Mouse (Mus musculus) kidney, postnatal 0 days (tissue): ENCODE results near the gene Eps15l1. TPM values are rescaled to one million over a fixed set of nuclear protein-coding genes. Genes with fewer than 3 reads are reported as not detected.

Experiments used
- ATAC-seq: fragments of 200-750 bp; cut with Nextera tagmentation; replicated peaks from 2 replicates; pipeline ENCODE4 v1.8.0; 2017; ENCODE audit warnings: low read depth, moderate number of reproducible peaks, moderate TSS enrichment, moderate library complexity; ENCODE audit not compliant: low FRiP score
- DNase-seq: peaks from one replicate; pipeline ENCODE4 v3.0.0-alpha.2; 2016; ENCODE audit warnings: low spot score
- H3K27ac ChIP-seq: fragments of 300-500 bp; sonication (generic); 2 replicates; pipeline ENCODE4 v1.5.1; 2014; ENCODE audit warnings: mild to moderate bottlenecking
- H3K27me3 ChIP-seq: fragments of 300-500 bp; sonication (generic); 2 replicates; pipeline ENCODE4 v1.6.1; 2014; ENCODE audit warnings: low read length, mixed read lengths; ENCODE audit not compliant: insufficient read depth
- H3K36me3 ChIP-seq: fragments of 300-500 bp; sonication (generic); 2 replicates; pipeline ENCODE4 v1.6.1; 2014; ENCODE audit warnings: low read length, mixed read lengths; ENCODE audit not compliant: insufficient read depth
- H3K4me1 ChIP-seq: fragments of 300-500 bp; sonication (generic); replicated peaks from 2 replicates; pipeline ENCODE4 v1.6.1; 2014; ENCODE audit warnings: antibody characterized with exemption, low read length, mixed read lengths; ENCODE audit not compliant: insufficient read depth
- H3K4me2 ChIP-seq: fragments of 300-500 bp; sonication (generic); 2 replicates; pipeline ENCODE4 v1.6.1; 2014; ENCODE audit warnings: mild to moderate bottlenecking, low read length, moderate library complexity, mixed read lengths
- H3K4me3 ChIP-seq: fragments of 300-500 bp; sonication (generic); replicated peaks from 2 replicates; pipeline ENCODE4 v1.5.1; 2014; ENCODE audit warnings: low read depth, low read length
- H3K9ac ChIP-seq: fragments of 300-500 bp; sonication (generic); 2 replicates; pipeline ENCODE4 v1.6.1; 2014; ENCODE audit warnings: low read depth, low read length
- H3K9me3 ChIP-seq: fragments of 300-500 bp; sonication (generic); replicated peaks from 2 replicates; pipeline ENCODE4 v1.6.1; 2016; ENCODE audit warnings: low read length, inconsistent platforms, mixed read lengths
- CTCF ChIP-seq: IDR thresholded peaks from 2 replicates; pipeline ENCODE4 v1.5.1; 2016; ENCODE audit warnings: antibody characterized with exemption, low read depth, mild to moderate bottlenecking, moderate library complexity
- WGBS: fragments of 180-500 bp; shearing (Covaris S2); extraction: QIAGEN DNeasy Blood & Tissue Kit; methylation state at CpG from one replicate; pipeline ENCODE4 v1.1.7; 2014; 5-methylcytosine and 5-hydroxymethylcytosine counted together
- polyA plus RNA-seq: library from polyadenylated mRNA; unstranded; fragments of >200 nt; fragmentation: Nextera tagmentation; extraction: Ambion mirVana; gene quantifications from 2 replicates; pipeline ENCODE4 v1.2.1, GENCODE M21; 2015

The Eps15l1 gene
- polyA plus RNA-seq, 1 experiment from 2014 or later: 32.5 TPM

DNA sequence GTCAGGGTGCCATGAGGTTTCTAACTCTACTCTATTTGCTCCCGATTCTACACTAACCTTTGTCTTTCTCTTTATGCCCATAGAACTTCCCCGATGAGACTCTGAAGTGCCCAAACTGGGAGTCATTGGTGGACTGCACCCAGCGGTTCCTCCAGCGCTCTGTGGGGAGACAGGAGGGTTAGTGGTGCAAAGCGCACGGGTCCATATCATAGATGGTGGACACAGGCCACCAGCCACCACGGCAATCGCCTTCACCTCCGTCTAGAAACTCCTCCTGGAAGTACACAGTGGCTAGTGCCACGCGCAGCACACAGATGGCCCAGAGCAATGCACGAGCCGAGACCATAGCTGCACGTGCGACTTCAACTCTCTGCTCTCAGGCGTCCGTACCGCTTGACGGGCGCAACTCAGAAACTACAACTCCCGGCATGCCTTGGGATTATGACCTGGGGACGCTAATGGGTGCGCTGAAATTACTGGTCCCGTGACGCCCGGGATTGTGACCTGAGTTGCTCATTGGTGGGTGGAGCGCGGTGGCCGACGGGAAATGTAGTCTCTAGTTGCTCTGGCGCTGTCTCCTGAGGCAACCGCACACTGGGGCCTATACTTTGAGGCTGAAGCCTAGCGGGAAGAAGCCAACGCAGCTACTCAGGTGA lies 22.2 kb upstream of the Eps15l1 start, which contains the start of the genes Calr3 and 1700030K09Rik:
Calr3 (minus strand) TSS at position 533 of the 656 bp plus-strand sequence.
1700030K09Rik (plus strand) TSS at position 543 of the 656 bp plus-strand sequence.
- Histone ChIP-seq H3K36me3 (no peaks in the 10 kb centered on the region), H3K9me3 (no peaks in the 10 kb centered on the region), H3K4me1 (0 out of 2 replicates have a peak, but pooled peaks cover 10% of the 10 kb centered on the region), H3K27ac (peak within 1 kb of the TSS; percentile 54; the same call in 1 of the 2 replicates), H3K4me3 (peak within 1 kb of the TSS; percentile 37), H3K9ac (peak within 1 kb of the TSS; percentile 69), H3K4me2 (peak within 1 kb of the TSS; percentile 72), H3K27me3 (no peaks in the 10 kb centered on the region)
- TF ChIP-seq CTCF: no peak
- ATAC-seq (peak; percentile 99), DNase-seq (peak; percentile 99)
- WGBS: 6% methylated on average over 34 of the region's 34 CpGs

DNA sequence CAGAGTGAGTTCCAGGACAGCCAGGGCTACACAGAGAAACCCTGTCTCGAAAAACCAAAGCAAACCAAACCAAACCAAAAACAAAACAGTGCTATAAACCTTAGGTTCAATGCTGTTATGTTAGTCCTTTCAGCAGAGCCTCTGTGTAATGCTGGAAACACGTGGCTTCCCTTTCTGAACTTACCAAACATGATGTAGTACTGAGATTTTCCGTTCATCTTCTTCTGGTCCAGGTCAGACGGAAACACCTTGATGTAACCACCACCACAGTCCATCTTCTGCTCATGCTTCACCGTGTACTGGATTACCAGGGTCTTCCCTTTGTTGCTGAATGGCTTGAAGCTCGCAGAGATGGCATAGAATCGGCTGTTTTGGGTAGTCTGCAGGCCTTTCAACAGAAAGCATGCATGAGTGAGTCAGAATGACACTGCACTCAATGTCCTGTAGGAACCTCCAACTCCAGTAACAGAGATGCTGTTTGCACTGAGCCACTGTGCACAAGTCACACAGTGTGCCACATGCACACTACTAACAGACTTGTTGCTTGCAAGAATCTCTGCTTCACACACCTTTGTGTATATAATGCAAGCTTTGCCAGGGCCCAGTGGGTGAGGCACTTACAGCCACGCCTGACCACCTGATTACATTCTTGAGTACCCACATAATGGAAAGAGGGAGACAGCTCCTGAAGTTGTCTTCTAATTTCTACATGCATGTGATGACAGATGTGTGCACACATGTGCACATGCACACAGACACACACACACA lies 17.2 kb upstream of the Eps15l1 start:
- H3K4me1 ChIP-seq: 0 out of 2 replicates have a peak, but pooled peaks cover 4% of the 10 kb centered on the region
- no peaks in the 10 kb centered on the region for H3K36me3 ChIP-seq
- ATAC-seq (no peak), DNase-seq (no peak)
- no peak overlapping the region for H3K9ac ChIP-seq
- no peak overlapping the region for H3K27ac ChIP-seq
- no peaks in the 10 kb centered on the region for H3K27me3 ChIP-seq
- TF ChIP-seq CTCF: no peak
- 70% methylated on average over 8 of the region's 8 CpGs for WGBS
- H3K9me3 ChIP-seq: no peaks in the 10 kb centered on the region
- H3K4me3 ChIP-seq: no peak overlapping the region
- no peak overlapping the region for H3K4me2 ChIP-seq

GRCm38 (mm10) chr8:72434952-72435351 lies 13.7 kb upstream of the Eps15l1 start:
- no peak for ATAC-seq
- Histone ChIP-seq H3K36me3 (no peaks in the 10 kb centered on the region), H3K27me3 (no peaks in the 10 kb centered on the region), H3K4me3 (no peak overlapping the region), H3K4me2 (no peak overlapping the region), H3K4me1 (no peaks in the 10 kb centered on the region), H3K27ac (no peak overlapping the region), H3K9ac (no peak overlapping the region), H3K9me3 (no peaks in the 10 kb centered on the region)
- 6% methylated on average over 2 of the region's 2 CpGs for WGBS
- no peak for DNase-seq
- no peak for TF ChIP-seq CTCF

- 57% methylated on average over 13 of the region's 13 CpGs for WGBS
- H3K36me3 ChIP-seq: no peaks in the 10 kb centered on the region
- ATAC-seq (no peak), DNase-seq (no peak)
- H3K27ac ChIP-seq: no peak overlapping the region
- no peaks in the 10 kb centered on the region for H3K9me3 ChIP-seq
- H3K4me1 ChIP-seq: no peaks in the 10 kb centered on the region
- peak; percentile 56 for TF ChIP-seq CTCF
- H3K9ac ChIP-seq: no peak overlapping the region
- H3K4me3 ChIP-seq: no peak overlapping the region
- no peak overlapping the region for H3K4me2 ChIP-seq
- no peaks in the 10 kb centered on the region for H3K27me3 ChIP-seq
Observed at GRCm38 (mm10) chr8:72429676-72430075, 8.4 kb upstream of the Eps15l1 start.

- peaks cover 12% of the 10 kb centered on the region for H3K4me1 ChIP-seq
- WGBS: 84% methylated on average over 1 of the region's 1 CpGs
- no peaks in the 10 kb centered on the region for H3K27me3 ChIP-seq
- no peaks in the 10 kb centered on the region for H3K9me3 ChIP-seq
- no peaks in the 10 kb centered on the region for H3K36me3 ChIP-seq
- H3K4me3 ChIP-seq: no peak overlapping the region
- no peak overlapping the region for H3K4me2 ChIP-seq
- no peak overlapping the region for H3K27ac ChIP-seq
- DNase-seq: peak; percentile 32
- no peak for ATAC-seq
- peak; percentile 59 for TF ChIP-seq CTCF
- no peak overlapping the region for H3K9ac ChIP-seq
Observed at GRCm38 (mm10) chr8:72422926-72423325, 1.7 kb upstream of the Eps15l1 start.

DNA sequence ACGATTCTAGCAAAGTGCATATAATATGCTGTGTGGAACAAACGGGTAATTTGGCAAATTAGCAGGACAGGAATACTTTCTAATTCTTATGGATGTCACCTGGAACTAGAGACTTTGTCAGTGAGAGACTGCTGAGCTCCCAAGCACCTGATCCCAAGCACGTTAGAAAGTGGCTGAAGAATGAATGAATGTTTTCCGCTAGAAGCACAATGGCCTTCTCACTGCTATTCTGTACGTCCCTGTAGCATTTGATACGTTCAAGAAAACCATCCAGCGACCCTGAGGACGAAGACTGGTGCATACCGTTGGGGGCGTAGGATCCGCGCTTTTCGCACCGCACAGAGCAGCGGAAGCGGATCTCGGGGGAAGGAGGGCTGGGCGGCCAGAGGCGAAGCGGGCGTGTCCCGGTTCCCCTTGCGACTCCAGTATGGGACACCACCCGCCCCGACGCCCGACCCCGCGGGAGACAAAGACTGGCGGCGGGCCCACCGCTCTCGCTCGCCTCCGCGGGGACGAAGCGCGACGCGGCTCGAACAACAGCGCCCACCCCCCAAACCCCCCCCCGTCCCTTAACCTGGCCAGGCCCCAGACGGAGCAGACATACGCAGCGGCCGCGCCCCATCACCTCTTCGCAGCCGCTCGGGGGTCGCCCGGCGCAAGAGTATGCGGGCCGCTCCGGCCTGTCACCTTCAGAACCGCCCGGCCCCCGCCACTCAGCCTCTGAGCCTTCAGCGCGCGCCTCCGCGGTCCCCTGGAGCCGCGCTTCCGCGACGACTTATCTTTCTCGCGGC lies 494 bp downstream of the Eps15l1 start:
- WGBS: 1% methylated on average over 73 of the region's 73 CpGs
- H3K27me3 ChIP-seq: no peaks in the 10 kb centered on the region
- peak overlapping the region; percentile 89 for H3K9ac ChIP-seq
- peak overlapping the region; percentile 89 for H3K4me3 ChIP-seq
- no peaks in the 10 kb centered on the region for H3K9me3 ChIP-seq
- TF ChIP-seq CTCF: no peak
- peaks cover 19% of the 10 kb centered on the region for H3K4me1 ChIP-seq
- H3K4me2 ChIP-seq: peak overlapping the region; percentile 71
- H3K36me3 ChIP-seq: no peaks in the 10 kb centered on the region
- DNase-seq (peak; percentile 50), ATAC-seq (peak; percentile 71)
- peak overlapping the region; percentile 81 for H3K27ac ChIP-seq
